Mouse (Mus musculus): ENCODE measurements around the gene Rbpms2.
"Not testable (repeated sequence)": the region's sequence is repeated elsewhere in the genome, so short reads cannot be mapped to it uniquely, and the experiment has no call there.

The Rbpms2 gene

GRCm38 (mm10) chr9:65621196-65621595 lies 8.3 kb upstream of the Rbpms2 start:
- DNase-seq = no peak

DNA sequence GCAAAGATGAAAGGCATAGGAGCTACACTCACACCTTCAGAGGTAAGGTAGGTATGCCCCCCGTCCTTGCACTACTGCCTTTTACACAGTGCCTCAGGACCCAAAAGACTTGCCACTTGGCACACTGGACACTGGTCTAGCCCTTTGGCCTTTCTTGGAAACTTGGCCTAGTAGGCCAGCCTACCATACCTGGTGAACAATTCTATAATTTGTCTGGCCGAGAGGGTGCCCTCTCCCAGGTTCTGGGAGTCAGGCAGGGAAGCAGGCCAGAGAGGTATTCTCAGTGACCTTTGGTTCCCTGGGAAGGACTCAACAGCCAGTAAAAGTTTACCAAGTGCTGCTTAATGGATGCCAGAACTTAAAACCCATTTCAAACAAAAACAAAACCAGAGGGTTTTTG lies 7.8 kb upstream of the Rbpms2 start:
- DNase-seq = no peak

DNA sequence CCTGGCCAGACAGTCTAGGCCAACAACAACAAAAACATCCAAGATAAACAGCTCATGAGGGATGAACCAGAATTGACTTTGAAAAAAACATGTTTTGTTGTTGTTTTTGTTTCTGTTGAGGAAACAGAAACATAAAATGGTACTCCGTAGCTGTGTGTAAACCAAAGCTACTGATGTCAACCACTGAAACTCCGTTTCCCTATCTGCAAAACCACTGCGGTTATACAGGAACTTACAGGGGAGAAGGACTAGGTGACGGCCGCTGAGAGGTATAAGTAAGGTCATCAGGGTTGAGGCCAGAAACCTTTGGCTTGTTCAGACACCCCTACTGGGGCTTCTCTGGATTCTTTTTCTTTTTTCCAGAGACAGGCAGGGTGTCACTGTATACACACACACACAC lies 6.6 kb upstream of the Rbpms2 start:
- DNase-seq = no peak

DNA sequence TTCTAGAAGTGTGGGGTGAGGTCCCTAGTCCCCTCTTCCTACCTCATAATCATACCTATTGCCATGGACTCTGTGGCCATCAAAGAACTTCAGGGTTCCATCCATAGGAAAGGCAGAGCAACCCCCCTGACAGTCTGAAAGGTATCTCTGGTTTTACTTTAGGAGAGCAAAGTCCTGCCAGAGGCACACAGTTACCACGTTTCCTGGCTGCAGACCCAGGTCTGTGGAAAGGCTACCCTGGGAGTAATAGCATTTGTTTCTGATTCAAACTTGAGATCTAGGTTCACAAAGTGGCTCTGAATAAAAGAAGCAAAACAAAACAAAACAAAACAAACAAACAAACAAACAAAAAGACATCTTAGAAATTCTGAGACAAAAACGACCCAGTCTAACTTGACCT lies 5.2 kb upstream of the Rbpms2 start:
- DNase-seq = no peak

GRCm38 (mm10) chr9:65629767-65630630 lies 551 bp downstream of the Rbpms2 start:
- DNase-seq = no peak

- DNase-seq = no peak
These were observed 1.3 kb downstream of the Rbpms2 start for GRCm38 (mm10) chr9:65630631-65631353.

DNA sequence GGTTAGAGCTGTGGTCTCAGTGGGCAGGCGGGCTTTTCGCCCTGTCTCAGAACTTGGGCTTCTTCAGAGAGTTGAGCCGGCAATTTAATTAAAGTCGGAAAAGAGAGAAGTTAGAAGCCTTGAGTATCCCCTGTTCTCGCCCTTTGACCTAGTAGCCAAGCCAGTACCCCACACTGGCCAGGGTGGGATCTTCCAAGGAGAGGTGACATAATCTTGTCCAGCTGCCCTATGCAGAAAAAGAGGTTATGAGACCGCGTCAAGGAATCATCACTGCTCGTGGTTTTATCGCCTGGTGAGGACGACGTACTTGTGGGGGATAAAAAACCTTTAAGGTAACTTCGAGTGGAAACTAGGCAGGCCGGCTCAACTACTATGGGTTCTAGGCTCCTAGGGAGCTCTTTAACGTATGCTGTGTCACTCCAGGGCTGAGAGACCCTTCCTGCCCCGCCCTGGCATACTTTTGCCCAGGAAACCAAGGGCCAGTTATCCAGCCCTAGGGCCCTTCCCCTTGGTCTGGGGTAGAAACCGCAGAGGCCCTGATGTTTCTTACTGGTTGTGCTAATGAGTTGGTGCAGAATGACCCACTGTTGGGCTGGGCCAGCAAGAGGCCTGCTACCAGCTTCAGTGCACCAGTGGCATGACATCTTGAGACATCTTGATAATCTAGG lies 2.0 kb downstream of the Rbpms2 start:
- DNase-seq = peak; percentile 2

GRCm38 (mm10) chr9:65635766-65636165 lies 6.3 kb downstream of the Rbpms2 start:
- no peak for DNase-seq

DNA sequence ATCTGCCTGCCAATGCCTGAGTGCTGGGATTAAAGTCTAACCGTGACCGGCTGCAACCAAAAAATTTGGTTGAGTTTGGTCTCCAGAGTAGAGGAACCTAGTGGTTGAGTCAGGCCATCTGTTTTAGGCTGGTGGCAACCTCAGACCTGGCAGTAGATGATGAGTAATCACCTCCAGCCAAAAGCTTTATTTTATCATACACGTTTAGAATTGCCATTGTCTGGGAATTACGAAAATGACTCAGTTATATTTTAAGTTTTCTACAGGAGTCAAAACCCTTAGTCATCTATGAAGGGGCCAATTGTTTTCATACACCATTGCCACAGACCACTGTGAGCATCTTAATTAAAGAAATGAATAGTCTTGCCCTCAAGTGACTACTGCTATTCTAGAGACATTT lies 7.5 kb downstream of the Rbpms2 start:
- DNase-seq = no peak

DNA sequence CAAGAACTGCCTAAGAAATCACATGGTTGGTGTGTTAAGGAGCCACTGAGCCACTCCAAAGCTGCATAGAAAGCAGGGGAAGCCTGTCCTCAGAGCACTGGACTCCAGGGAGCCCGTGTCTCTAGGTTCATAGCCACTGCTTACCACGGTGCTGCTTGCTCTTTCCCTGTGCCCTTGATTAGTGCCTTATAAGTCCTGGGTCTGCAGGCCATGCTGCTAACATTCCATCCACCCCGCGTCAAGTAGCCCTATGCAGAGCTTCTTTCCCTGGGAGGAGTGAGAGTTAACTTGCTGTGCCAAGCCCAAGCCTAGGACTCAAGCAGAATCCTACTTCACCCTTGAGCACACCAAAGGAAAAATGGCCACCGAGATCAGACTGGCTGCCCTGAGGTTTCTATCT lies 9.6 kb downstream of the Rbpms2 start:
- DNase-seq = no peak

DNA sequence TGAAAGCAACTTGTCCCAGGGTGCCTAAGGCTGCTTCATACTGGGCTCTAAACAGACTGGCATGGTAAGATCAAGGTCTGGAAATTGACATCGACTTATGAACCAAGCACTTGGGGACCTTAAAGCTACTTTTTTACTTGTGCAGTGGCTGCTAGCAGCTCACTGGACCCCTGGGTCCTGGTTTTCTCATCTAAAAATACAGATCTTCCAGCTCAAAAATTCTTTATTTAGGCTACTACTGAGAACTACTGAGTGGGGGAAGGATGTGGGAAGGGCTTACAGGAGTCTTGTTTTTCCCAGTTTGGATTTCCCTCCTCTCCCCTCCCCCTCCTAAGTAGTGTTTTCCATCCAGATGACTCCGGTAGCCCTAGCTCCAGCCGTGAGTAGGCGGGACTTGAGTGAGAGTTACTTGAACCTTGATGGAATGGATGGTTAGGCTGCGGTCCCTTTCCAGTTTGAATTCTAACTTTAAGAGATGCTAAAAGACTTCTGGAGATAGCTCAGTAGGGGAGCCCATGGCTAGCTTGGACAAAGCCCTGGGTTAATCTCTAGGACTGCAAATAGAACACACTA lies 11.5 kb downstream of the Rbpms2 start:
- no peak for DNase-seq

DNA sequence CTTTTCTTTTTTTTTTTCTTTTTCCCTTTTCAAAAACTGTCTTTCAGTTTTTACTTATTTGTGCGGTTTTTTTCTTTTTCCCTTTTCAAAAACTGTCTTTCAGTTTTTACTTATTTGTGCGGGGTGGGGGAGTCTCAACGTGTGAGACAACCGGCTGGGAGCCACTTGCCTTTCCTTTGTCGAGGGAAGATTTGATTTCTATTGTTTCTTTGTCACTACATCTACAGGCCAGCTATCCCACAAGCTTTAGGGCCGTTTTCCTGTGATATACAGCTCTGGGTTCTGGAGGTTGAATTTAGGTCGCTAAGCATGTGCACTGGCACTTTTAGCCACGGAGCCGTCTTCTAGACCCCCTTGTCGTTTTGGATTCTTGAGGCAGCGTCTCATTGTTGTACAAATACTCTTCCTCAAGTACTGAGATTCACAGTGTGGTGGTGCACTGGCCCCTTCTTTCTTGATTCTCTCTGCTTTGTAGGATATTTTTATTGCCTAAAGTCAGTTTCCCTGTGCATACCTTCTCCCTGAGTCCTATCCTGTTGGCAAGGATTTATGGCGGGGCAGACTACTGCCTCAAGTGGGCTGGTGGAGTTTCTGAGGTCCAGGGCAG lies 12.1 kb downstream of the Rbpms2 start:
- no peak for DNase-seq

DNA sequence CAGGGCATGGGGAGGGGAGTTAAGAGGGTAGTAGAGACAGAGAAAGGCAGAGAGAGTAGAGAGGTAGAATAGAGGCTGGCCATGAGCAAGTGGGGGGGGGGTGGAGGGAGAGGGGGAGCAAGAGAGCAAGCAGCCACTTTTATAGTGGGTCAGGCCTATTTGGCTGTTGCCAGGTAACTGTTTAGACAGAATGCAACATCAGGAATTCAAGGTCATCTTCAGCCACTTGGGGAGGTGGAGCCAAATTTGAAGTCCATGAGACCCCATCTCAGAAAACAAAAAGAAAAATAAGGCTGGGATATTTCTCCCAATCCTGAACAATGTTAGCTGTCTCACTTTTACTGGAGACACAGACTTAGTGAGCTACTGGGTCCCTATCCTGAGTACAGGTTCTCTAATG lies 13.1 kb downstream of the Rbpms2 start:
- DNase-seq = no peak

- DNase-seq = no peak
These were observed 15.5 kb downstream of the Rbpms2 start for GRCm38 (mm10) chr9:65644960-65645359.

- DNase-seq = no peak
These were observed 16.5 kb downstream of the Rbpms2 start for GRCm38 (mm10) chr9:65645984-65646383.

DNA sequence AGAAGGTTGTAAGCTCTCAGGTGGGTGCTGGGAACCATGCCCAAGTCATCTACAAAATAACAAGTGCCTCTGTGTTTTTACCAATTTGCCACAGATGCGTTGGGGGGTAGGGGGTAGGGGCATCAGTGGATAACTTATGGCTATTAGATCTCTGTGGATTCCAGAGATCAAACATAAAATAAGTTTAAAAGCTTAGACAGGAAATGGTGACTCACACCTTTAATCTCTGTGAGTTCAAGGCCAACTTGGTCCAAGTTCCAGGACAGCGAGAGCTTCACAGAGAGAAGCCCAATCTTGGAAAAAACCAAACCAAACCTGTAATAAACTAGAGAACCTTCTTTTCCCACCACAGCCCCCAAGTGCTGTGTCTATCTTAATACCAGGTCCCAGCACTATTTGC lies 17.3 kb downstream of the Rbpms2 start:
- no peak for DNase-seq

DNA sequence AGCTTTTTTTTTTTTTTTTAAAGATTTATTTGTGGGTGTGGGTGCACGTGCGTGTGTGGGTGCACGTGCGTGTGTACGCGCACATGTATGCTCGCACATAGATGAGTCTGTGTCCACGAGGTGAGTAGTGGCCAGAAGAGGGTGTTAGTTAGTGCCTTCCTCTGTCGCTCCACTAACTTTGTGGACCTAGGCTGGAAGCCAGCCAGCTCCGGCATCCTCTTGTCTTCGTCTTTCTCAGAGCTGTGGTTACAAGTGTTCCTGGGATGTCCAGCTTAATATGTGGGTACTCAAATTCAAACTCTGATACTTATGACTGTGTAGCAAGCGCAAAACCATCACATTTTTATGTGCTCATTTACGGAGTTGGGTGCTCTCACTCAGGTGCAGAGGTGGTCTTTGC lies 19.3 kb downstream of the Rbpms2 start:
- DNase-seq = no peak

- no peak for DNase-seq
These were observed 20.5 kb downstream of the Rbpms2 start for GRCm38 (mm10) chr9:65649997-65650396.

DNA sequence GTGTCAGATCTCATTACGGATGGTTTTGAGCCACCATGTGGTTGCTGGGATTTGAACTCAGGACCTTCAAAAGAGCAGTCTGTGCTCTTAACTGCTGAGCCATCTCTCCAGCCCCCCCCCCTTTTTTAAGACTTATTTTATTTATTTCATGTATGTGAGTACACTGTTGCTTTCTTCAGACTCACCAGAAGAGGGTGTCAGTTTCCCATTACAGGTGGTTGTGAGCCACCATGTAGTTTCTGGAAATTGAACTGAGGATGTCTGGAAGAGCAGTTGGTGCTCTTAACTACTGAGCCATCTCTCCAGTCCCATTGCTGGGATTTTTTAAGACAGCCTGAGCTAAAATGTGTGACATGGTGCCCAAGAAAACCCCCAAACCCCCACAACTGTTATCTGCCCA lies 22.5 kb downstream of the Rbpms2 start:
- DNase-seq = not testable (repeated sequence)

DNA sequence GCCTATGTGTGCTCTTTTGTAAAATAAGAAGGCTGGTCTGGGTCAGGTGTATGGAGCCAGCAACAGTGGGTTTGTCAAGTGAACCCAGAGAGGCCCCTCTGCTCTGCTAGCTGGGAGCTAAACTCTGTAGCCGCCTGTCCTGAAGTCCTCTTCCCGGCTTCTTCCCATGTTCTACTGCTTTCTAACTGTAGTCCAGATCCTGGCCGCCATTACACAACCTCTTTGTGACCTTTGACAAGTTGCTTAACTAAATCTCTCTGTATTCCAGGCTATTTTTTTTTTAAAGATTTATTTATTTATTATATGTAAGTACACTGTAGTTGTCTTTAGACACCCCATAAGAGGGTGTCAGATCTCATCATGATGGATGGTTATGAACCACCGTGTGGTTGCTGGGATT lies 24.3 kb downstream of the Rbpms2 start:
- DNase-seq = no peak

- no peak for DNase-seq
These were observed 25.3 kb downstream of the Rbpms2 start for GRCm38 (mm10) chr9:65654700-65655237.

DNA sequence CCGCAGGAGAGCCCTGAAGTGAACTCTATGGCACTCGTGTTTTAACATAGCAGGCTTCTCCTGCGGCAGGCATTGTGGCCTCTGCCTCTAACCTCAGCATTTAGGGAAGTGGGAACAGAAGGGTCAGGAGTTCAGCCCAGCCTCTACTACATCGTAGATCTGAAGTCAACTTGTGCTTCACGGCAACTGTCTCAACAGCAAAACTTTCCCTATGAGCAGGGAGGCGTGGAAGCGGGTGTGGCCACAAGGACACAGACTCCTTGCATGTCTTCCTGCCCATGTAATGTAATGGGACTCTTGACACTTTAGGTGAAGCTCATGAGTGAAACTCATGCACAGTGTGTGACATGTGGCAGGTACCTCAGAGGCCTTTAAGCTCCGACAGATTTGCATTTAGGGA lies 26.1 kb downstream of the Rbpms2 start:
- DNase-seq = no peak

DNA sequence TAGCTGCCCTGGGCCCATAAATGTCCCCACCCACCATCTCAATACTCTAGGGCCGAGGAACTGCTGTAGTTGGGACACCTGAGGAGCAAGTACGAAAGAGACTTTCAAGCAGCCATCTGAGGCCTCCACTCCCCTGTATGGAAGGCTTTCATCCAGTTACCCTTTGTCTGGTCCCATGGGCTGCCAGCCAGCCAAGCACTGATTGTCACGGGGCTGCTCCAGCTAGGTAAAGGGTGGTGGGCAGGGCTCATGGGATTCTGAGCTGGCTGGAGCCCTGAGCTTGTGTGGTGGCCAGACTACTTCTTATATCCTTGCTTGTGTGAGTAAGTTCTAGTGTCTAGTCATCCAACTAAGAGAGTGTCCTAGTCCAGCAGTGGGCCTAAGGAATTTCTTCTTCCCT lies 27.8 kb downstream of the Rbpms2 start:
- no peak for DNase-seq

All from cerebellum, adult 8-10 months (tissue).